Mouse (Mus musculus) B cell, adult (primary cell): ENCODE data around the gene Hoxd11. TPM values are rescaled to one million over a fixed set of nuclear protein-coding genes. Genes with fewer than 3 reads are reported as not detected.

Source experiments
- total RNA-seq: library from RNA; stranded (reverse); gene quantifications from 4 replicates; pipeline ENCODE4 v1.2.4, GENCODE M21; 2023; ENCODE audit not compliant: inconsistent age

The Hoxd11 gene
- not detected in 4 replicates for total RNA-seq

GRCm38 (mm10) chr2:74678891-74679595 lies at the start of gene Hoxd11:
Hoxd11 (plus strand) TSS chr2:74679557.

GRCm38 (mm10) chr2:74659507-74660005 lies 19.8 kb upstream of the Hoxd11 start, which contains the start of gene Evx2:
Evx2 (minus strand) TSS chr2:74659557.

GRCm38 (mm10) chr2:74667842-74668357 lies 11.5 kb upstream of the Hoxd11 start, which contains the start of gene Hoxd13:
Hoxd13 (plus strand) TSS chr2:74668310.

GRCm38 (mm10) chr2:74674881-74675665 lies 4.3 kb upstream of the Hoxd11 start, which contains the start of gene Hoxd12:
Hoxd12 (plus strand) TSS chr2:74675013.

GRCm38 (mm10) chr2:74691022-74691951 lies 11.9 kb downstream of the Hoxd11 start, which contains the start of gene Hoxd10:
Hoxd10 (plus strand) TSS chr2:74691924.

GRCm38 (mm10) chr2:74697567-74698121 lies 18.3 kb downstream of the Hoxd11 start, which contains the start of gene Hoxd9:
Hoxd9 (plus strand) TSS chr2:74697727.

GRCm38 (mm10) chr2:74704393-74704998 lies 25.1 kb downstream of the Hoxd11 start, which contains the start of gene Hoxd8:
Hoxd8 (plus strand) TSS chr2:74704615.

GRCm38 (mm10) chr2:74711721-74712621 lies 32.6 kb downstream of the Hoxd11 start, which contains the start of the genes Hoxd3 and Hoxd4:
Hoxd3 (plus strand) TSS chr2:74711927.
Hoxd4 (plus strand) TSS chr2:74711929.

GRCm38 (mm10) chr2:74726551-74726950 lies 47.2 kb downstream of the Hoxd11 start, which contains the start of gene Gm28230:
Gm28230 (plus strand) TSS chr2:74726728.

Other genes starting within 250 kb of the Hoxd11 start
- gene Lnpk, start 100.1 kb upstream of the Hoxd11 start, total RNA-seq: 22.3 to 29.3 TPM (median 25.9 TPM) in 4 replicates
- not detected in 4 replicates for gene Evx2, start 20.0 kb upstream of the Hoxd11 start, total RNA-seq
- not detected in 4 replicates for gene Hoxd13, start 11.2 kb upstream of the Hoxd11 start, total RNA-seq
- gene Hoxd12, start 4.5 kb upstream of the Hoxd11 start, total RNA-seq: not detected in 4 replicates
- not detected in 4 replicates for gene Hoxd10, start 12.4 kb downstream of the Hoxd11 start, total RNA-seq
- gene Hoxd9, start 18.2 kb downstream of the Hoxd11 start, total RNA-seq: not detected in 4 replicates
- gene Hoxd8, start 25.1 kb downstream of the Hoxd11 start, total RNA-seq: not detected in 4 replicates
- not detected in 4 replicates for gene Hoxd3, start 32.4 kb downstream of the Hoxd11 start, total RNA-seq
- gene Hoxd4, start 32.4 kb downstream of the Hoxd11 start, total RNA-seq: not detected in 4 replicates
- not detected in 4 replicates for gene Gm28230, start 47.2 kb downstream of the Hoxd11 start, total RNA-seq
- gene Hoxd1, start 83.4 kb downstream of the Hoxd11 start, total RNA-seq: not detected in 4 replicates
- 17.8 to 23.8 TPM (median 20.6 TPM) in 4 replicates for gene Mtx2, start 146.2 kb downstream of the Hoxd11 start, total RNA-seq